Mouse (Mus musculus): ENCODE data around the gene Gm20388.

- TF ChIP-seq GATA1 (IDR thresholded peaks at IDR 0.05; ENCODE audit: low read length), result no peak
- TF ChIP-seq TAL1 (IDR thresholded peaks at IDR 0.05; ENCODE audit: low read length), result no peak
Measured at GRCm38 (mm10) chr8:122981646-122982045, 3071.0 kb downstream of the Gm20388 start.

All from erythroblast, embryonic 14.5 days (primary cell).